Mouse (Mus musculus): ENCODE results near the gene Nceh1. TPM values are rescaled to one million over a fixed set of nuclear protein-coding genes. Genes with fewer than 3 reads are reported as not detected.

Nceh1 gene
- polyA plus RNA-seq, 1 experiment, result 2.4 TPM

Other genes with a start within 250 kb of the Nceh1 start
- 0.79 TPM in 1 of 2 replicates, not detected in the other for gene Ect2, start 29.1 kb upstream of the Nceh1 start, polyA plus RNA-seq (2012; ENCODE audit: insufficient read depth, insufficient read length, missing spikeins)
- 4.5 and 6.3 TPM in 2 replicates for gene Tnfsf10, start 134.1 kb downstream of the Nceh1 start, polyA plus RNA-seq (2012; ENCODE audit: insufficient read depth, insufficient read length, missing spikeins)
- gene Ghsr, start 188.4 kb downstream of the Nceh1 start, polyA plus RNA-seq (2012; ENCODE audit: insufficient read depth, insufficient read length, missing spikeins), result not detected in 2 replicates

Data from brown adipose tissue, adult 24 weeks (tissue).